Mouse (Mus musculus) midbrain, embryonic 13.5 days (tissue): Measurements from ENCODE around the gene Psen2. TPM values are rescaled to one million over a fixed set of nuclear protein-coding genes. Genes with fewer than 3 reads are reported as not detected.
A peak's percentile ranks its signal among the peaks of the same experiment; 100 is the strongest.

ENCODE experiments used
- ATAC-seq: fragments of 200-750 bp; cut with Nextera tagmentation; 2 replicates; pipeline ENCODE4 v1.8.0; 2017; ENCODE audit warnings: mild to moderate bottlenecking, moderate TSS enrichment, moderate library complexity
- H3K27ac ChIP-seq: fragments of 300-500 bp; sonication (generic); 2 replicates; pipeline ENCODE4 v1.5.1; 2015; ENCODE audit warnings: inconsistent platforms, mild to moderate bottlenecking, moderate library complexity
- H3K27me3 ChIP-seq: fragments of 300-500 bp; sonication (generic); 2 replicates; pipeline ENCODE4 v1.6.1; 2015; ENCODE audit warnings: mild to moderate bottlenecking, inconsistent platforms
- H3K36me3 ChIP-seq: fragments of 300-500 bp; sonication (generic); 2 replicates; pipeline ENCODE4 v1.6.1; 2015; ENCODE audit warnings: mild to moderate bottlenecking, inconsistent platforms
- H3K4me1 ChIP-seq: fragments of 300-500 bp; sonication (generic); replicated peaks from 2 replicates; pipeline ENCODE4 v1.6.1; 2015; ENCODE audit warnings: inconsistent platforms
- H3K4me2 ChIP-seq: fragments of 300-500 bp; sonication (generic); replicated peaks from 2 replicates; pipeline ENCODE4 v1.6.1; 2015; ENCODE audit warnings: moderate library complexity, mild to moderate bottlenecking, inconsistent platforms
- H3K4me3 ChIP-seq: fragments of 300-500 bp; sonication (generic); replicated peaks from 2 replicates; pipeline ENCODE4 v1.5.1; 2015; ENCODE audit warnings: mild to moderate bottlenecking, inconsistent platforms
- H3K9ac ChIP-seq: fragments of 300-500 bp; sonication (generic); replicated peaks from 2 replicates; pipeline ENCODE4 v1.6.1; 2015; ENCODE audit warnings: mild to moderate bottlenecking, inconsistent platforms
- H3K9me3 ChIP-seq: fragments of 300-500 bp; sonication (generic); 2 replicates; pipeline ENCODE4 v1.6.1; 2016; ENCODE audit warnings: mild to moderate bottlenecking, inconsistent platforms
- WGBS: fragments of 180-500 bp; shearing (Covaris S2); methylation state at CpG from one replicate; pipeline ENCODE4 v1.1.7; 2015; 5-methylcytosine and 5-hydroxymethylcytosine counted together
- polyA plus RNA-seq: library from polyadenylated mRNA; unstranded; fragments of >200 nt; fragmentation: Nextera tagmentation; extraction: Ambion mirVana; gene quantifications from 2 replicates; pipeline ENCODE4 v1.2.1, GENCODE M21; 2015

Gene Psen2
- polyA plus RNA-seq, 1 experiment from 2014 or later, result 10.7 TPM

- H3K4me2 ChIP-seq, result peak overlapping the region; percentile 96
- H3K27me3 ChIP-seq, result peaks cover 13% of the 10 kb centered on the region
- peak overlapping the region; percentile 61 for H3K27ac ChIP-seq
- ATAC-seq, result peak; percentile 80; the same call in 1 of the 2 replicates
- H3K9me3 ChIP-seq, result no peaks in the 10 kb centered on the region
- H3K4me3 ChIP-seq, result peak overlapping the region; percentile 82
- H3K36me3 ChIP-seq, result no peaks in the 10 kb centered on the region
- peak overlapping the region; percentile 88 for H3K9ac ChIP-seq
- WGBS, result 2% methylated on average over 33 of the region's 33 CpGs
- H3K4me1 ChIP-seq, result peaks cover 10% of the 10 kb centered on the region
These were observed 7.7 kb downstream of the Psen2 start for GRCm38 (mm10) chr1:180255294-180256117.

- no peak overlapping the region for H3K4me3 ChIP-seq
- peaks cover 19% of the 10 kb centered on the region for H3K4me1 ChIP-seq
- no peak overlapping the region for H3K4me2 ChIP-seq
- peaks cover 13% of the 10 kb centered on the region for H3K27me3 ChIP-seq
- 95% methylated on average over 5 of the region's 5 CpGs for WGBS
- no peaks in the 10 kb centered on the region for H3K36me3 ChIP-seq
- H3K9ac ChIP-seq, result no peak overlapping the region
- no peak overlapping the region for H3K27ac ChIP-seq
- no peak for ATAC-seq
- no peaks in the 10 kb centered on the region for H3K9me3 ChIP-seq
These were observed 8.9 kb downstream of the Psen2 start for GRCm38 (mm10) chr1:180254316-180254715.

GRCm38 (mm10) chr1:180252656-180253190, 10.5 kb downstream of the Psen2 start:
- ATAC-seq, result no peak
- H3K4me3 ChIP-seq, result no peak overlapping the region
- no peak overlapping the region for H3K9ac ChIP-seq
- H3K4me2 ChIP-seq, result no peak overlapping the region
- H3K4me1 ChIP-seq, result peaks cover 19% of the 10 kb centered on the region
- WGBS, result 84% methylated on average over 11 of the region's 11 CpGs
- H3K36me3 ChIP-seq, result no peaks in the 10 kb centered on the region
- H3K9me3 ChIP-seq, result no peaks in the 10 kb centered on the region
- H3K27ac ChIP-seq, result no peak overlapping the region
- peaks cover 13% of the 10 kb centered on the region for H3K27me3 ChIP-seq

- no peak for ATAC-seq
- Histone ChIP-seq H3K4me2 (no peak overlapping the region), H3K9me3 (no peaks in the 10 kb centered on the region), H3K27ac (no peak overlapping the region), H3K27me3 (peaks cover 13% of the 10 kb centered on the region), H3K9ac (no peak overlapping the region), H3K4me3 (no peak overlapping the region), H3K4me1 (peaks cover 19% of the 10 kb centered on the region), H3K36me3 (no peaks in the 10 kb centered on the region)
- WGBS, result 41% methylated on average over 10 of the region's 10 CpGs
These were observed 11.8 kb downstream of the Psen2 start for GRCm38 (mm10) chr1:180251176-180252048.

GRCm38 (mm10) chr1:180250441-180250830, 12.8 kb downstream of the Psen2 start:
- H3K4me1 ChIP-seq, result peaks cover 17% of the 10 kb centered on the region
- no peaks in the 10 kb centered on the region for H3K9me3 ChIP-seq
- H3K9ac ChIP-seq, result no peak overlapping the region
- H3K36me3 ChIP-seq, result no peaks in the 10 kb centered on the region
- H3K27me3 ChIP-seq, result peaks cover 13% of the 10 kb centered on the region
- no peak overlapping the region for H3K27ac ChIP-seq
- H3K4me2 ChIP-seq, result no peak overlapping the region
- H3K4me3 ChIP-seq, result no peak overlapping the region
- 73% methylated on average over 8 of the region's 8 CpGs for WGBS
- no peak for ATAC-seq

GRCm38 (mm10) chr1:180249666-180250440, 13.4 kb downstream of the Psen2 start:
- peak; percentile 65 for ATAC-seq
- H3K4me2 ChIP-seq, result peak overlapping the region; percentile 22
- H3K27me3 ChIP-seq, result peaks cover 11% of the 10 kb centered on the region
- no peak overlapping the region for H3K9ac ChIP-seq
- no peak overlapping the region for H3K4me3 ChIP-seq
- no peak overlapping the region for H3K27ac ChIP-seq
- H3K9me3 ChIP-seq, result no peaks in the 10 kb centered on the region
- peaks cover 11% of the 10 kb centered on the region for H3K4me1 ChIP-seq
- WGBS, result 21% methylated on average over 20 of the region's 20 CpGs
- H3K36me3 ChIP-seq, result no peaks in the 10 kb centered on the region

GRCm38 (mm10) chr1:180248593-180249146, 14.6 kb downstream of the Psen2 start:
- no peak for ATAC-seq
- Histone ChIP-seq H3K36me3 (no peaks in the 10 kb centered on the region), H3K4me3 (no peak overlapping the region), H3K9me3 (no peaks in the 10 kb centered on the region), H3K4me1 (peaks cover 9% of the 10 kb centered on the region), H3K27ac (no peak overlapping the region), H3K4me2 (no peak overlapping the region), H3K9ac (no peak overlapping the region), H3K27me3 (peaks cover under 1% of the 10 kb centered on the region; the same call in 1 of the 2 replicates)
- WGBS, result 94% methylated on average over 7 of the region's 7 CpGs

GRCm38 (mm10) chr1:180247901-180248300, 15.3 kb downstream of the Psen2 start:
- Histone ChIP-seq H3K4me2 (no peak overlapping the region), H3K36me3 (no peaks in the 10 kb centered on the region), H3K9ac (no peak overlapping the region), H3K4me3 (no peak overlapping the region), H3K9me3 (no peaks in the 10 kb centered on the region), H3K27me3 (no peaks in the 10 kb centered on the region), H3K4me1 (peaks cover 9% of the 10 kb centered on the region), H3K27ac (no peak overlapping the region)
- no peak for ATAC-seq
- 92% methylated on average over 7 of the region's 7 CpGs for WGBS

- Histone ChIP-seq H3K9ac (no peak overlapping the region), H3K36me3 (no peaks in the 10 kb centered on the region), H3K4me2 (no peak overlapping the region), H3K4me1 (peaks cover 9% of the 10 kb centered on the region), H3K27me3 (no peaks in the 10 kb centered on the region), H3K9me3 (no peaks in the 10 kb centered on the region), H3K4me3 (no peak overlapping the region), H3K27ac (no peak overlapping the region)
- WGBS, result 91% methylated on average over 13 of the region's 13 CpGs
- ATAC-seq, result no peak
These were observed 17.3 kb downstream of the Psen2 start for GRCm38 (mm10) chr1:180245741-180246507.

- Histone ChIP-seq H3K9ac (no peak overlapping the region), H3K27me3 (no peaks in the 10 kb centered on the region), H3K9me3 (no peaks in the 10 kb centered on the region), H3K4me2 (no peak overlapping the region), H3K27ac (no peak overlapping the region), H3K4me1 (peaks cover 2% of the 10 kb centered on the region; the same call in 1 of the 2 replicates), H3K4me3 (no peak overlapping the region), H3K36me3 (no peaks in the 10 kb centered on the region)
- no peak for ATAC-seq
- 61% methylated on average over 3 of the region's 3 CpGs for WGBS
These were observed 31.5 kb downstream of the Psen2 start for GRCm38 (mm10) chr1:180231729-180232128.

- no peak for ATAC-seq
- peaks cover 12% of the 10 kb centered on the region for H3K4me1 ChIP-seq
- H3K27ac ChIP-seq, result no peak overlapping the region
- H3K36me3 ChIP-seq, result no peaks in the 10 kb centered on the region
- no peaks in the 10 kb centered on the region for H3K27me3 ChIP-seq
- no peak overlapping the region for H3K4me2 ChIP-seq
- H3K4me3 ChIP-seq, result no peak overlapping the region
- H3K9me3 ChIP-seq, result no peaks in the 10 kb centered on the region
- no peak overlapping the region for H3K9ac ChIP-seq
- WGBS, result 20% methylated on average over 2 of the region's 2 CpGs
These were observed 32.7 kb downstream of the Psen2 start for GRCm38 (mm10) chr1:180230580-180230979.
